Mouse (Mus musculus) stomach, embryonic 14.5 days (tissue): ENCODE results near the gene Fam219a. TPM values are rescaled to one million over a fixed set of nuclear protein-coding genes. Genes with fewer than 3 reads are reported as not detected.

ENCODE experiments used
- ATAC-seq: fragments of 200-750 bp; cut with Nextera tagmentation; 2 replicates; pipeline ENCODE4 v1.8.0; 2017; ENCODE audit warnings: low read depth, moderate TSS enrichment; ENCODE audit not compliant: insufficient number of reproducible peaks, insufficient read depth, low FRiP score
- H3K27ac ChIP-seq: fragments of 300-500 bp; sonication (generic); 2 replicates; pipeline ENCODE4 v1.5.1; 2014; ENCODE audit warnings: mild to moderate bottlenecking, low read length, moderate library complexity, mixed read lengths
- H3K27me3 ChIP-seq: fragments of 300-500 bp; sonication (generic); 2 replicates; pipeline ENCODE4 v1.6.1; 2014; ENCODE audit warnings: low read length, control low read depth, mixed read lengths; ENCODE audit not compliant: control insufficient read depth, insufficient read depth
- H3K36me3 ChIP-seq: fragments of 300-500 bp; sonication (generic); 2 replicates; pipeline ENCODE4 v1.6.1; 2014; ENCODE audit warnings: mild to moderate bottlenecking, control low read depth, low read length, moderate library complexity, mixed read lengths; ENCODE audit not compliant: control insufficient read depth, insufficient read depth
- H3K4me1 ChIP-seq: fragments of 300-500 bp; sonication (generic); 2 replicates; pipeline ENCODE4 v1.6.1; 2014; ENCODE audit warnings: low read length, control low read depth, mixed read lengths; ENCODE audit not compliant: control insufficient read depth, insufficient read depth
- H3K4me2 ChIP-seq: fragments of 300-500 bp; sonication (generic); replicated peaks from 2 replicates; pipeline ENCODE4 v1.6.1; 2014; ENCODE audit warnings: low read depth, low read length, control low read depth
- H3K4me3 ChIP-seq: fragments of 300-500 bp; sonication (generic); 2 replicates; pipeline ENCODE4 v1.5.1; 2014; ENCODE audit warnings: low read depth, low read length, control low read depth
- H3K9ac ChIP-seq: fragments of 300-500 bp; sonication (generic); replicated peaks from 2 replicates; pipeline ENCODE4 v1.6.1; 2014; ENCODE audit warnings: low read depth, mild to moderate bottlenecking, control low read depth, low read length, moderate library complexity, mixed read lengths
- H3K9me3 ChIP-seq: fragments of 300-500 bp; sonication (generic); 2 replicates; pipeline ENCODE4 v1.6.1; 2016; ENCODE audit warnings: low read depth, low read length, control low read depth; ENCODE audit not compliant: control insufficient read depth
- WGBS: fragments of 180-500 bp; shearing (Covaris S2); extraction: QIAGEN DNeasy Blood & Tissue Kit; methylation state at CpG from one replicate; pipeline ENCODE4 v1.1.7; 2014; 5-methylcytosine and 5-hydroxymethylcytosine counted together
- polyA plus RNA-seq: library from polyadenylated mRNA; unstranded; fragments of >200 nt; fragmentation: Nextera tagmentation; extraction: Ambion mirVana; gene quantifications from 2 replicates; pipeline ENCODE4 v1.2.1, GENCODE M21; 2014

Gene Fam219a
- polyA plus RNA-seq, 1 experiment from 2014 or later = 3.9 TPM

DNA sequence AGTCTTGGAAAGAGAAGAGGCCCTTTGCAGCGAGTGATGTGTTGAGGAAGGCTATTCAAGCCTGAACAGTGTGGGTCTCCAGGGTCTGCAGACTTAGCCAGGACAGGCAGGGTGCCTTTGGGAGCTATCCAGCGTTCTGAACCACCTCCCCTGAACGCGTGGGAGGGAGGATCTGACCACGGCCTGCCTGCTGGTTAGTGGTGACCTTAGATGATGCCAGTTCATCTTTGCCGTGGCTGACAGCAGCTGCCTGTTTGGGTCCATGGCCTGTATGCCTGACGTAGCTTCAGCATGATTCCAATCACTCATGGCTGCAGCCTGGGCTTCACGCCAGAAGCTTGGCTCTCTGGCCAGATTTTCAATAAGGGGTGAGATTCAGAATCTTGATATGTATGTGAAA lies 23.4 kb downstream of the Fam219a start:
- WGBS = 12% methylated on average over 8 of the region's 8 CpGs
- H3K27me3 ChIP-seq = no peaks in the 10 kb centered on the region
- ATAC-seq = no peak
- no peak overlapping the region for H3K9ac ChIP-seq
- H3K9me3 ChIP-seq = no peaks in the 10 kb centered on the region
- no peaks in the 10 kb centered on the region for H3K4me1 ChIP-seq
- H3K4me2 ChIP-seq = no peak overlapping the region
- no peaks in the 10 kb centered on the region for H3K36me3 ChIP-seq
- no peak overlapping the region for H3K4me3 ChIP-seq
- no peak overlapping the region for H3K27ac ChIP-seq

DNA sequence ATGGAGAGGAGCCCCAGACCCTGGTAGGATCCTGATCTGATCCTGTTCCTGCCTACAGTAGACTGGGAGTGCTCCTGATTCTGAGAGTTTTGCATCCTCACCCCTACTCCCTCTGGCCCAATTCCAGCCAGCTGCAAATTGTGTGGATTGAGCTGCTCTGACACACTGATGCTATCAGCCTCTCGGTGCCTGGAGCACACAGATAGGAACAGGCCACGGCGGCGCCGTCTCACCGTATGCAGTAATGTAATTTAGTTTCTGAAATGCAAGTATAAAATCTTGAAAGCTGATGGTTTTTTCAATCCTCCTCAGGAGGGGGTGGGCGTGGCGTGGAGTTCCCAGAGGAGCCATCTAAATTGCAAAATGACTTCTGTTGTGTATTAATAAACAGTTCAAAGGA lies 27.2 kb downstream of the Fam219a start:
- WGBS = 80% methylated on average over 8 of the region's 8 CpGs
- no peak overlapping the region for H3K27ac ChIP-seq

DNA sequence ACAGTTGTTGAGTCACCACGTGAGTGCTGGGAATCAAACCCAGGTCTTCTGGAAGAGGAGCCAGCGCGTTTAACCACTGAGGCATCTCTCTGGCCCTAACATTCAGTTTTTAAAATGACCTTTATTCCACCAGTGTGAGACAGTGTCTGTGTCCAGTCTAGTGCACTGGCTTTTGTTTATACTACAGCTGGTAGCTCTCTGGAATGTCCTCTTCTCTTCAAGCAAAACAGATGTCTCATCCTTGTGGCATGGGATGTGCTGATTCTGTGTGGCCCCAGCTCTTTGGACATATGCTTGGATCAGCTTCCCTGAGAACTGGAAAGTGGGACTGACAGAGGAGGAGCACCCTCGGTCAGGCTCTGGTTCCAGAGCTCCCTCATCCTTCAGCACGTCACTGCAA lies 34.5 kb downstream of the Fam219a start:
- Histone ChIP-seq H3K4me1 (no peaks in the 10 kb centered on the region), H3K4me2 (no peak overlapping the region), H3K4me3 (no peak overlapping the region), H3K9me3 (no peaks in the 10 kb centered on the region), H3K9ac (no peak overlapping the region), H3K27me3 (no peaks in the 10 kb centered on the region), H3K36me3 (no peaks in the 10 kb centered on the region), H3K27ac (no peak overlapping the region)
- 76% methylated on average over 5 of the region's 5 CpGs for WGBS
- ATAC-seq = no peak

More for the DNA sequence above, 27.2 kb downstream of the Fam219a start:
- H3K9me3 ChIP-seq = no peaks in the 10 kb centered on the region
- H3K4me3 ChIP-seq = no peak overlapping the region
- no peak overlapping the region for H3K4me2 ChIP-seq
- H3K36me3 ChIP-seq = no peaks in the 10 kb centered on the region
- H3K4me1 ChIP-seq = no peaks in the 10 kb centered on the region
- no peak for ATAC-seq
- no peaks in the 10 kb centered on the region for H3K27me3 ChIP-seq
- no peak overlapping the region for H3K9ac ChIP-seq

DNA sequence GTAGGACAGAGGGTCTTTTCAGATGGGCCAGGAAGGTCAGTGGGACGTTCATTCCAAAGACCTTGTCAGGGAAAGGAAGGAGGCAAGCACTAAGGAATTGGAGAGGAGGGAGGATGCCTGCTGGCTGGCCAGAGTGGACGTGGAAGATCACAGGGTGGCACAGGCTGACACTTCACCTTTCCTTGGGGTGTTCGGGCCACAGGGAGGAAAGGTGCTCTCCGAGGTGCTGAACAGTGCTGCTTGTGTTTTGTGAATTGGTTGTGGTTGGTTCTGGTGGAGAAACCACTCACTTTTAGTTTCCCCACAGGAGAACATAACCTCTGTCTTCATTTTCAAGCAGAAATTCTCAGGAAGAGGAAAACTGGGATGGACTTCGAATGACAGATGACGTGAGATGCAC lies 36.9 kb downstream of the Fam219a start:
- H3K36me3 ChIP-seq = no peaks in the 10 kb centered on the region
- no peak overlapping the region for H3K27ac ChIP-seq
- no peak overlapping the region for H3K9ac ChIP-seq
- no peak for ATAC-seq
- H3K4me3 ChIP-seq = no peak overlapping the region
- no peak overlapping the region for H3K4me2 ChIP-seq
- no peaks in the 10 kb centered on the region for H3K27me3 ChIP-seq
- 22% methylated on average over 6 of the region's 6 CpGs for WGBS
- H3K9me3 ChIP-seq = no peaks in the 10 kb centered on the region
- H3K4me1 ChIP-seq = no peaks in the 10 kb centered on the region

DNA sequence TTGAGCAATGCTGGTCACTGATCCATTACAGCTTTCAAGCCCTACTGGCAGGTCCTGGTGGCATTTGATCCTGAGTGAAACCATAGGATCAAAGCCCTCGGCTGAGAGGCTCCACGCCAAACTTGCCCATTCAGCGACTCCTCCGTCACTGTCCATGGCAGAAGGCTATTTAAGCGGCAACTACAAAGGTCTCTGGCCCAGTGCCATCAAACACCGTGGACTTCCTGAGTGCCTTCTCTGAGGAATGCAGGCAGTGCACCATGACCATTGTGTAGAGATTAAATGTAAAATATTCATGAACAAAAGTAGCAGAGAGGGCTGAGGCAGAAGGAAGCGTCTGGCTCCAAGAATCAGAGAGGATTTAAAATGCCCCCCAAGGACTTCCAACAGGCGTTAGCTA lies 41.3 kb downstream of the Fam219a start:
- H3K4me3 ChIP-seq = no peak overlapping the region
- 23% methylated on average over 8 of the region's 8 CpGs for WGBS

DNA sequence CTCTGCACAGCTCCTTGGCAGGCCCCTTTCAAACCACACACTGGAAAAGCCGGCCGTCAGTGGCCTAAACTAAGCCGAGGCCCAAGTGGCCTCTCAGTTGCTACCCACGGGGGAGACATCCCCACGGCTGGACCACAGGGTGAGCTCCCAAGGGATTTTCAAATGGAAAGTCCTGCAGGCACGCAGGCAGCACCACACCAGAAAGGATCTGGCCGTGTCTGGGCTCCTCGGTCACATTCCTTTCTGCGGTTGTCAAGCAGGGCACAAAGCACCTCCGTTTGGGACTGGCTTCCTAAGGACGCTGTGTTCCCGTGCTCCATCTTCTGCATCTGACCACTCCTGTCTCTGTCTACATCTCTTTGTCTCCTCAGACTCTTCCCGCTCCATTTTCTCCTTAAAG lies 42.3 kb downstream of the Fam219a start:
- Histone ChIP-seq H3K9me3 (no peaks in the 10 kb centered on the region), H3K4me2 (no peak overlapping the region), H3K27ac (no peak overlapping the region), H3K9ac (no peak overlapping the region), H3K4me3 (no peak overlapping the region), H3K27me3 (no peaks in the 10 kb centered on the region), H3K36me3 (no peaks in the 10 kb centered on the region), H3K4me1 (no peaks in the 10 kb centered on the region)
- no peak for ATAC-seq
- WGBS = 54% methylated on average over 13 of the region's 13 CpGs

More for the DNA sequence above, 41.3 kb downstream of the Fam219a start:
- Histone ChIP-seq H3K36me3 (no peaks in the 10 kb centered on the region), H3K27me3 (no peaks in the 10 kb centered on the region), H3K9me3 (no peaks in the 10 kb centered on the region), H3K27ac (no peak overlapping the region), H3K4me1 (no peaks in the 10 kb centered on the region), H3K4me2 (no peak overlapping the region), H3K9ac (no peak overlapping the region)
- ATAC-seq = no peak

DNA sequence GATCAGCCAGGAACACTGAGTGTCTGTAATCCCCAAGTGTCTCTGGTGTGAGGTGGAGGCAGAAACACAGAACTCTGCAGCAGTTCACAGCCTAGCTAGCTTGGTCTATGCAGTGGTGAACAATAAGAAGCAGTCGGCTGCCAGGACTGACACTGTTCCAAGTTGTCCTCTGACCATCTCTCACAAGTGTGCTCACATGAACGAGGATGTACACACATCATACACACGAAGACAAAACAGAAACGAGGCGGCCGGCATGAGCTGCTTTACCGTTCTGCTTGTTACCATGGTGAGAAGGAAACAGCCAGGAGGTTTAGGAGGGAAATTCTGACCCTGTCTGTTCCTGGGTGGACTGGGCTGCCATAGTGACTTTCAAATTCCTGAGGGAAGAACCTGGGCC lies 42.8 kb downstream of the Fam219a start:
- no peak for ATAC-seq
- Histone ChIP-seq H3K4me1 (no peaks in the 10 kb centered on the region), H3K27me3 (no peaks in the 10 kb centered on the region), H3K27ac (no peak overlapping the region), H3K9ac (no peak overlapping the region), H3K36me3 (no peaks in the 10 kb centered on the region), H3K4me3 (no peak overlapping the region), H3K9me3 (no peaks in the 10 kb centered on the region), H3K4me2 (no peak overlapping the region)
- WGBS = 73% methylated on average over 7 of the region's 7 CpGs

DNA sequence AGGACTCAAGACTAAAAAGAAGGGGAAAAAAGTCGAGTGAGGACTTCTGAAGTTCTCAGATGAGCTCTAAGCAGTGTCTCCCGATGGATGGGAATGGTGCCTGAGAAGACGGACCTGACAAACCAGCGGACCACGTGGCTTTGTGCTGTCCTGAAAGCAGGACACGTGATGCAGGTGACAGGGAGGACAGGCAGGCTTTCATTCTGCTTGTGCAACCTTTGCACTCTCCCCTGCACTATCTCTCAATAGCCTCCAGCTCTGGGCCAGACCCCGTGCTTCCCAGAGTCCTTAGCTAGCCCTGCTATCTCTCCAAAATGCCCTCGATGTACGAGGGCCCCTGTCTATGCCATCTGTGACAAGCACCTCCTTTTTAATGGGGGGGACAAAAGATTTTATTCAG lies 44.5 kb downstream of the Fam219a start:
- 68% methylated on average over 9 of the region's 9 CpGs for WGBS
- Histone ChIP-seq H3K27ac (no peak overlapping the region), H3K9me3 (no peaks in the 10 kb centered on the region), H3K4me3 (no peak overlapping the region), H3K4me2 (no peak overlapping the region), H3K4me1 (no peaks in the 10 kb centered on the region), H3K9ac (no peak overlapping the region), H3K36me3 (no peaks in the 10 kb centered on the region), H3K27me3 (no peaks in the 10 kb centered on the region)
- ATAC-seq = no peak

DNA sequence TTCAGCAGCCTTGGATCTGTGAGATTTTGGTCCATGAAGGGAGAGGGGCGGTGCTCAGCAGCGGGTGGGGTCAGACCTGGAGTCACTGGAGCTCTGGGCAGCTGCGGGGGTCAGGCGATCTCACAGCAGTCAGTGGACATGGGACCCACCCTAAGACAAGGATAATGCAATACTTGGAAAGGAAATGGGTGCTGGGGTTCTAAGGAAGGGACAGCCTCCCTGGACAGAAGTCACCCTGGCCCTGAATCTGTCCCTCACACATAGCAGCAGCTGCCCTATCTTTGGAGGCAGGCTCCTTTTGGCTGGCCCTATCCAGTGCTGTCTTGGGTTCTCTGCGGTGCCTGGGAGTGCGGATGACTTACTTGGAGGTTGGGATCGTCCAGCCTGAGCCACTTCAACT lies 45.5 kb downstream of the Fam219a start:
- no peak overlapping the region for H3K4me2 ChIP-seq
- no peaks in the 10 kb centered on the region for H3K4me1 ChIP-seq
- 82% methylated on average over 7 of the region's 7 CpGs for WGBS
- H3K9ac ChIP-seq = no peak overlapping the region
- no peaks in the 10 kb centered on the region for H3K27me3 ChIP-seq
- no peaks in the 10 kb centered on the region for H3K9me3 ChIP-seq
- no peak overlapping the region for H3K4me3 ChIP-seq
- no peak overlapping the region for H3K27ac ChIP-seq
- ATAC-seq = no peak
- no peaks in the 10 kb centered on the region for H3K36me3 ChIP-seq
